Mouse (Mus musculus) MEL (cell line): Measurements from ENCODE around the gene Letmd1.

Experiments
- CHD2 ChIP-seq: IDR thresholded peaks from 2 replicates; pipeline ENCODE4 v1.6.1; 2011; ENCODE audit warnings: low read length, improper control_type of control experiment
- CTCF ChIP-seq, 3 experiments: IDR thresholded peaks in 2 of 3; conservative IDR thresholded peaks in 1 of 3; 2 replicates each; pipeline ENCODE4 v1.5.1; 2011 to 2012; ENCODE audit warnings: low read length in 3 of 3, low read depth in 2 of 3, mild to moderate bottlenecking in 2 of 3, improper control_type of control experiment in 1 of 3, inconsistent platforms in 1 of 3, mixed read lengths in 1 of 3, moderate library complexity in 1 of 3; ENCODE audit not compliant: control insufficient read depth in 1 of 3, insufficient read depth in 1 of 3, poor library complexity in 1 of 3, severe bottlenecking in 1 of 3
- POLR2AphosphoS2 ChIP-seq: IDR thresholded peaks from 2 replicates; pipeline ENCODE4 v1.6.1; 2011; ENCODE audit warnings: low read length, improper control_type of control experiment
- SIN3A ChIP-seq: IDR thresholded peaks from 2 replicates; pipeline ENCODE4 v1.6.1; 2012; ENCODE audit warnings: low read length, improper control_type of control experiment, inconsistent platforms
- UBTF ChIP-seq: IDR thresholded peaks from 2 replicates; pipeline ENCODE4 v1.6.1; 2012; ENCODE audit warnings: low read depth, mild to moderate bottlenecking, inconsistent platforms, low read length, improper control_type of control experiment, moderate library complexity, borderline replicate concordance; ENCODE audit not compliant: insufficient read depth

DNA sequence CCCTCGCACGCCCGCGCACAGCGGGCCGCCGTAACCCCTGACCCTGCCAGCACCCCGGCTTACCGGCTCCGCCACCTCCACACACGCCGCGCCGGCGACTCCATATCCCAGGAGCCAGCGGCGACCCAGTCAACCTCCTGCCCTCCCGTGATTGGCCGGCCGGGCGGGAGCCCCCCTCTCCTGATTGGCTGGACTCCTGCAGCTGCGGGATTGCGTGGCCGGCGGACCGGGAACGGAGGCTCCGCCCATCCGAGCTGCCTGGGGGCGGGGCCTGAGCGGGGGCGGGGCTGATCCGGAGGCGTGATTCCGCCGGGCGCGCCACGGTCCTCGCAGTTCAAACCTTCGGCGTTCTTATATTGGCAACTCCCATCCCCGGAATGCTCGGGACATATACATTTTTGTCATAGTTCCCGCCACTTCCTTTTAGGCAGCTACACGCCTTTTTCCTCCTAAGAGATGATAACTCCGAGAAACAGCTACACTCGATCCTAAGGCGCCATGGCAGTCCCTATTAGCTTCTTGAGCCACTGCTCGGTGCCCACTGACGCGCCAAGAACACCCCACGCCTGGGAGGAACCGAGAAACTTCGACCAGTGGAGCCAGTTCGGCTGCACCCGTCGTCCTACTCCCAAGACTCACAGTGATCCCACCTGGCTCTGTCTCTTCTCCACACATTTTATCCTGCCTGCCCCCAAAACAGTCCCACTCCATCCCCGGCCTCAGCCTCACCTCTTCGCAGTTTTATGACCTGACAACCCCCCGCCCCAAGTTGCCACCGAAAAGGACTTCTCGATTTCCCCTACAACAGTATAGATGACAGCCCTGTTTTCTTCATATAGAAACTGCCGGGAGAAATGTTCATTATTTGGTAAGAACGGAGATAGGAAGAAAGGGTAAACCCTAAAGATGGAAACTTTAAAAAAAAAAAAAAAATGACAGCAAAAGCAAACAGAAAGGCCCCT, 45.6 kb upstream of the Letmd1 start:
- TF ChIP-seq SIN3A (peak; percentile 83), CHD2 (no peak), UBTF (no peak), POLR2AphosphoS2 (peak; percentile 86; the same call in 1 of the 2 replicates), CTCF (IDR thresholded peaks at IDR 0.05 in 2 of 3, conservative IDR thresholded peaks at IDR 0.05 in 1 of 3; ENCODE audit: control insufficient read depth in 1 of 3, insufficient read depth in 1 of 3, low read depth in 2 of 3, low read length in 3 of 3, poor library complexity in 1 of 3, severe bottlenecking in 1 of 3) (no peak)
